ENCODE assay signal across 9 mouse cellular contexts in genomic region chr10:93391296-93391695, GRCm38 (mm10).
DNase-seq lines count a peak whose midpoint lies in the region; ATAC-seq lines count a peak whose summit lies in the region.
"Had no signal": no experiment of that assay in that cellular context is flagged by ENCODE, and none has a peak within 500 bp of the region (broad histone marks: within the 10 kb centered on the region; RNA-seq: fewer than 3 reads in every experiment).

No protein-coding gene starts in this region.

- peak; percentile 9 to 46 for DNase-seq in adrenal gland, postnatal 36 days
- no peak for DNase-seq in adrenal gland, adult 8-10 months
- DNase-seq in embryonic facial prominence, embryonic 11.5 days (ENCODE audit: low spot score): peak; percentile 30
- DNase-seq in induced T-regulatory cell, adult 2 months (ENCODE audit: low read depth): peak; percentile 21
- DNase-seq in left cerebral cortex, postnatal 36 days (ENCODE audit: low spot score in 2 of 2): no peak
- no peak for DNase-seq in left cerebral cortex, postnatal 14 days (ENCODE audit: low spot score in 2 of 2)

- H3K4me1 ChIP-seq in embryonic facial prominence, embryonic 11.5 days (ENCODE audit: control insufficient read depth, insufficient read depth, low read length): no peaks in the 10 kb centered on the region
- no peaks in the 10 kb centered on the region for H3K4me1 ChIP-seq in lung, embryonic 16.5 days (replicated peaks; ENCODE audit: control insufficient read depth, insufficient read depth, low read length)
- no peaks in the 10 kb centered on the region for H3K4me1 ChIP-seq in neural tube, embryonic 15.5 days

- no peak overlapping the region for H3K9ac ChIP-seq in embryonic facial prominence, embryonic 11.5 days (replicated peaks; ENCODE audit: low read length)
- no peak overlapping the region for H3K9ac ChIP-seq in lung, embryonic 16.5 days (ENCODE audit: low read length)
- no peak overlapping the region for H3K9ac ChIP-seq in neural tube, embryonic 15.5 days (replicated peaks)

- H3K4me2 ChIP-seq in embryonic facial prominence, embryonic 11.5 days (ENCODE audit: low read depth, low read length): no peak overlapping the region
- no peak overlapping the region for H3K4me2 ChIP-seq in lung, embryonic 16.5 days (ENCODE audit: low read depth, low read length)
- no peak overlapping the region for H3K4me2 ChIP-seq in neural tube, embryonic 15.5 days

- H3K9me3 ChIP-seq in embryonic facial prominence, embryonic 11.5 days (replicated peaks; ENCODE audit: control insufficient read depth, low read length): no peaks in the 10 kb centered on the region
- H3K9me3 ChIP-seq in lung, embryonic 16.5 days (ENCODE audit: control insufficient read depth, low read length): no peaks in the 10 kb centered on the region
- H3K9me3 ChIP-seq in neural tube, embryonic 15.5 days (replicated peaks): no peaks in the 10 kb centered on the region

- 57% methylated on average over 5 of the region's 5 CpGs for WGBS in embryonic facial prominence, embryonic 11.5 days
- 44% methylated on average over 5 of the region's 5 CpGs for WGBS in lung, embryonic 16.5 days
- WGBS in neural tube, embryonic 15.5 days: 76% methylated on average over 5 of the region's 5 CpGs

- H3K36me3 ChIP-seq in embryonic facial prominence, embryonic 11.5 days (replicated peaks; ENCODE audit: control insufficient read depth, insufficient read depth, low read depth, low read length): no peaks in the 10 kb centered on the region
- H3K36me3 ChIP-seq in lung, embryonic 16.5 days (ENCODE audit: control insufficient read depth, insufficient read depth, low read length): no peaks in the 10 kb centered on the region
- no peaks in the 10 kb centered on the region for H3K36me3 ChIP-seq in neural tube, embryonic 15.5 days

- no peaks in the 10 kb centered on the region for H3K27me3 ChIP-seq in embryonic facial prominence, embryonic 11.5 days (ENCODE audit: control insufficient read depth, insufficient read depth, low read length)
- H3K27me3 ChIP-seq in lung, embryonic 16.5 days (ENCODE audit: control insufficient read depth, insufficient read depth, low read depth, low read length): no peaks in the 10 kb centered on the region
- no peaks in the 10 kb centered on the region for H3K27me3 ChIP-seq in neural tube, embryonic 15.5 days (replicated peaks)

- H3K4me3 ChIP-seq in embryonic facial prominence, embryonic 11.5 days (ENCODE audit: low read depth, low read length): no peak overlapping the region
- H3K4me3 ChIP-seq in lung, embryonic 16.5 days (ENCODE audit: low read length): no peak overlapping the region
- no peak overlapping the region for H3K4me3 ChIP-seq in neural tube, embryonic 15.5 days (replicated peaks)

- H3K27ac ChIP-seq in embryonic facial prominence, embryonic 11.5 days (replicated peaks; ENCODE audit: low read depth, low read length): no peak overlapping the region
- peak overlapping the region; percentile 70 for H3K27ac ChIP-seq in lung, embryonic 16.5 days (ENCODE audit: low read length)
- H3K27ac ChIP-seq in neural tube, embryonic 15.5 days (replicated peaks): no peak overlapping the region

- intact Hi-C loops in left cerebral cortex, postnatal 36 days (cut with DNase I): no loop called here
- intact Hi-C loops in left cerebral cortex, postnatal 14 days (cut with DNase I): no loop called here

- 0 out of 2 replicates have a peak, but pooled peaks have one; percentile 29 for ATAC-seq in embryonic facial prominence, embryonic 11.5 days (replicated peaks; ENCODE audit: insufficient number of reproducible peaks, low FRiP score, low TSS enrichment, low read depth)
- peak; percentile 85 for ATAC-seq in lung, embryonic 16.5 days (ENCODE audit: low read depth)
- no peak for ATAC-seq in neural tube, embryonic 15.5 days (ENCODE audit: low FRiP score)
- ATAC-seq: forebrain, embryonic 16.5 days had no signal

Comparison
In these comparisons a context has a peak if more than half of its experiments do, and no peak if none do; other contexts are left out.
1. DNase-seq: peak in adrenal gland, postnatal 36 days (2 of 2), embryonic facial prominence, embryonic 11.5 days (single experiment) and induced T-regulatory cell, adult 2 months (single experiment); none in adrenal gland, adult 8-10 months (single experiment), left cerebral cortex, postnatal 36 days (0 of 2) and left cerebral cortex, postnatal 14 days (0 of 2).